Mouse (Mus musculus): ENCODE measurements at regions not wholly inside any gene's neighbourhood (a gene's known extent, or its start where the extent isn't known, plus 50 kb on each side); places are given as distances from the start of the nearest gene placed in this dataset.
"Not testable (repeated sequence)": the region's sequence is repeated elsewhere in the genome, so short reads cannot be mapped to it uniquely, and the experiment has no call there.

DNA sequence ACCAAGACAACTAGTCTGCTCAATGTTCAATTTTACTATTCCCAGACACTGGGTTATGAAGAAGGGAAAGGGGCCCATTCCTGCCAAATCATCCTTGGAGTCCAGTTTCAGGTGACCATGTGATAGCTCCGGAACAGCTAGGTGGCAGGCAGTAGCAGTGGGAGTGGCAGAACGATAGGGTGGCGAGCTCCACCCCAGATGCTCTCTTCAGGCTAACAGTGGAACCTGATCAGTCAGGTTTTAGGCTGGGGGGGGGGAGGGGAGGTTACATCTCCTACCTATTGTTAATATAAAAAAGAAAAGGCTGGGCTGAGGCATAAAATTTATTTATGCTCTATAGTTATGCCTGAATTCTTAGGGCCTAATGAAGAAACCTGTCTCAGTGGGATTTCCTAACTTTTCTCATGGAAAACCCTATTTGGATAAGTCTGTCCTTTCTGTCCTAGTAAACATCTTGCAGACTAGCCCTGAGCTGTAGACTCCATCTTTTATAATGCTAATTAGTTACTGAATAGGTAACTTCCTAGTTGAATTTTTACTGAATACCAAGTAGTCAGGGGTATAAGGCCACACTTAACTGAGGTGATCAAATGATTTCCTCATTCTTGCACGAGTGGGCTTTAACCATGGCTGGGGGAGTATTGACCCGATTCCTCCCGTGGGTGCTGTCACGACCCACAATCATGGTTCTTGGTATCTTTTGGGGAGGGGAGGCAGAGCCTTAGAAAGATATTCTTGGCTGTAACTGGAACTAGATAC lies 223.2 kb upstream of the Ell2 start:
- DNase-seq (ENCODE audit: extremely low read depth, low read depth, low spot score): not testable (repeated sequence)

DNA sequence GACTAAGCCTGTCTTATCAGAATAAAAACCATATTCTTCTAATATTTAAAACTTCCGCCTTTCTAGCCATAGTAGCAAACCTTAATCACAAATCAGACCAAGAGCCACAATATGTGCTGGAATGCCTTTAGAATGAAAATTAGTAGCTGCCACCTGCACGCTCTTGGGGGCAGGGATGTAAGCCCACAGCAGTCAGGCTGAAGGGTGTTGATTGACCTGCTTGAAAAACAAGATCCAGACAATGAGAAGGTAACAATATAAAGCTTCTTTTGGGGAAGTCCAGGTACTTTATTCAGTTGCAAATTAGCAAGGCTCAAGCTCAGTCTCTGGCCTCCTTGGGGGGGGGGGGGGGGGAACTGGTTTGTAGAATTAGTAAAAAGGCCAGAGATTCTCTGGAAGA lies 222.3 kb upstream of the Ell2 start:
- not testable (repeated sequence) for DNase-seq (ENCODE audit: extremely low read depth, low read depth, low spot score)

DNA sequence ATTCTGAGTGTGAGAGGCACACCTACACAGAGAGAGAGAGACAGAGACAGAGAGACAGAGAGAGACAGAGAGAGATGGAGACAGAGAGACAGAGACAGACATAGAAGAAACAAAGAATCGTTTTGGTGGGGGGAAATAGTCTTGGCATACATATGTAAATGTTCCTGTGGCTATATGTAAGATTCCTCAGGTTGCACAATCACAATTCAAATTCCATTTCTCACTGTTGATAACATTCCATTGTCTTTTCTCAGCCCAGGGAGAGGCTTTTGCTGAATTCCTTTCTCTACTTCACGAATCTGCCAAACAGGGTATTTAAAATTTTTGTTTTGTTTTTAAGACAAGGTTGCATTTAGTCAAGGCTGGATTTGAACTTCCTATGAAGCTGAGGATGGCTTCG lies 205.0 kb upstream of the Ell2 start:
- no peak for DNase-seq (ENCODE audit: extremely low read depth, low read depth, low spot score)

DNA sequence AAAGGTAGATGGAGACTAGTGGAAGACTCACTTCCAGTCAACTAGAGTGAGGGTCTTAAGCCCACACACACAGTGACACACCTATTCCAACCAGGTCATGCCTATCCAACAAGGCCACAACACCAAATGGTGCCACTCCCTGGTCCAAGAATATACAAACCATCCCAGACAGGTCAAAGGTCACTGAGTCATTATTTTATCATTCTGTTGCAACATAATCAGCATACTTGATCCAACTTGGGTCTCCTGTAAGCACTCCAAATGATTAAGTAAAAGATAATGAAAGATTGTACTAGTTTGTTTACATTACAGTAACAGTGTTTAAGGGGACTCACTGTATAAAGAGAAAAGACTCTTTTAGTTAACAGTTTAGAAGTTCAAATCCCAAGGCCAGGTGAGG lies 203.2 kb upstream of the Ell2 start:
- DNase-seq (ENCODE audit: extremely low read depth, low read depth, low spot score): no peak

DNA sequence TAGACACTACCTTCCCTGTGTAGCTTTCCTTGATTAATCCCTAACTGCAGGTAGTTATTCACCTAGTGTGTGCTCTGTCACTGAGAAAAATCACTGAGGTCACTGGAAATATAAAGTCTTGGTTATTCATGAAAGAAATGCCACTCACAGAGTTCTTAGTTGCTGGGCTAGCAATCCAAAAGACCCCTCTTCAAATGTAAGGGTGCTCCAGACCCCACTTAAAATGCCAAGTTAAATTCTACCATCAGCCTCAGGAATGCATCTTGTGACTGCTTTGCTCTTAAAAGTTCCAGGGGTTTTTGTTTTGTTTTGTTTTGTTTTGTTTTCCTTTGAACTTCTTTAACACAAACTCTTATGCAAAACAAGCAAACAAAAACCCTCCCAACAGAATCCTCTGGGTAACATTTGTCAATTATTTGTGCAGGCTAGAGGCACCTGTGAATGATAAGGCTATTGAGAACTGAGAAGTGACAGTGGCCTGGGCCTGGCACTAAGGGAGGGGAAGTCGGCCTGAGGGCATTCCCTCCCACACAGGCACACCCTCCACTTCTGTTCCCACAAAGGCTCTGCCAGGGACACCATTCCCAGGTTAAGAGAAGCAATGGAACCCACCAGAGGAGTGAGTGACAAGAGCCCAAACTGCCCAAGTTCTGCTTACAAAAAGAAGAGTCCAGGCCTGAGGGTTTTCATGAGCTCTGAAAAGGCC lies 192.1 kb upstream of the Ell2 start:
- DNase-seq (ENCODE audit: extremely low read depth, low read depth, low spot score): no peak

DNA sequence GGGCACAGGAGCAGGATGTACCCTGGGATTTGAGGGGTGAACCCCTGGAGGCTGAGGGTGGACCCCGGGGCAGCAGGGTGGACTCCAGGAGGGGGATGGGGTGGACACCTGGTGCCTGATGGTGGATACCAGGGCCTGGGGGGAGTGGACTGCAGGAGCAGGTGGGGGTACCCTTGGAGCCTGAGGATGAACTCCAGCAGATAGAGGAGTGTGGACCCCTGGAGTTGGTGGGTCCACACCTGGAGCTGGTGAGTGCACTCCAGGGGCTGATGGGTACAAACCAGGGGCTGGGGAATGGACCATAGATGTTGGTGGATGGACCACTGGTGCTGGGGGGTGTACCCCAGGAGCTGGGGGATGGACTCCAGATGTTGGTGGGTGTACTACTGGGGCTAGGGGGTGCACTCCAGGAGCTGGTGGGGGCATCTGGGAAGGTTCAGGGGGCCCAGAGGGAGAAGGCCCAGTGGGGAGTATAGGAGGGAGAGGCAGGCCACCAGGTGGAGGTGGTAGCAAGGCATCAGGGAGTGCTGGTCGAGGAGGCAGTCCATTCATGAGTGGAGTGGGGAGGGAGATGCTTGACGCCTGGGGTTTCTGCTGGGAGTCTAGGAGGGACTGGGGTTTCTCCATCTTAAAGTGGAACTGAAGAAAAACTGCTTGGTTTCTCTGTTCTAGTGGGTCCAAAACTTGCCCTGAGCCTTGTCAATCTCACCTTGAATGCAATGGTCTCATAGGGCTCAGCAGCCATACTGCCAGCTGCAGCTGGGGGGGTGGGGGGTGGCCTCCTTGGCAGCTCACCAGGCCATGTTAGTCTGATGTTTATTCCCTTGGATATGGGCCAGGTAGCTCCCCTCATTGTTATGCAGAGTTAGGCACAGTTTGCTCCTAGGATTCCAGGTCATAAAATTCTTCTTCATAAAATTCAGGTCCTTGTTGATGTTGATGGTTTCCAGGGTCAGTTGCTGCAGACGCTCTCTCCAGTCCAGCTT lies 183.0 kb upstream of the Ell2 start:
- DNase-seq (ENCODE audit: extremely low read depth, low read depth, low spot score): no peak

DNA sequence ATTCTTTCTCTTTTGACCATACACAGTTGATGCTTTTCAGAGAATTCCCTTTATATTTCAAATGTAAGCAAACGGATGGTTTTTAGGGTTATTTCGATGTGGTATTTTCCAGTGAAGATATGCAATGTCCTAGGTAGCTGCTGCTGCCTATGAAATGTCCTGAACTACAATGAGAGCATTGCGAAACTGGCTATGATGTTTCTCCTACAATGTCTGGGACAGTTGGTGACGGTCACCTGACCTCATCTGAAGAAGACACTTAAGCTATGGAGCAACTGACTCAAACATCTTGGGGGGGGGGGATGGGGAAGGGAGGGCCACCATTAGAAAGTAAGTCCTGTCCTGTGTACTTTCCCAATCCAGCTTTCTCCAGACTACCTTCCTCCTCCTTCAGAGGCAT lies 182.1 kb upstream of the Ell2 start:
- DNase-seq (ENCODE audit: extremely low read depth, low read depth, low spot score): no peak

DNA sequence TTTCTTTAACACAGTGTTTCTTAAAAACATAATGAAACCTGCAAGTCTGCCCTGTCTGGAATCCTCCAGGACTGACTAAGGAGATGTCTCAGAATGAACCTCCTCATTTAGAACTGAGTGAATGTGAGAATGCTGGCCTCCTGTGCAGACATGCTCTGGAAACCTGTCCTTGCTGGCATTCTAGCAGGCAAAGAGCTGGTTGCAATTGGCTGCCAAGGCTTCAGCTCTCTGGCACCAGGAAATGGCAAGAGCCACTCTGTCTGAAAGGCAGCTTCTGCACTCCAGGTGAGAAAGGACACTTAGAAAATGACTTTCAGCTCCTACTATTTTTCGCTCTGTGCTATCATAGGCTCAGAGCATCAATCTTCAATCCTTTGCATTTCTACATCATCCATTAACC lies 175.0 kb upstream of the Ell2 start:
- DNase-seq (ENCODE audit: extremely low read depth, low read depth, low spot score): peak; percentile 46

DNA sequence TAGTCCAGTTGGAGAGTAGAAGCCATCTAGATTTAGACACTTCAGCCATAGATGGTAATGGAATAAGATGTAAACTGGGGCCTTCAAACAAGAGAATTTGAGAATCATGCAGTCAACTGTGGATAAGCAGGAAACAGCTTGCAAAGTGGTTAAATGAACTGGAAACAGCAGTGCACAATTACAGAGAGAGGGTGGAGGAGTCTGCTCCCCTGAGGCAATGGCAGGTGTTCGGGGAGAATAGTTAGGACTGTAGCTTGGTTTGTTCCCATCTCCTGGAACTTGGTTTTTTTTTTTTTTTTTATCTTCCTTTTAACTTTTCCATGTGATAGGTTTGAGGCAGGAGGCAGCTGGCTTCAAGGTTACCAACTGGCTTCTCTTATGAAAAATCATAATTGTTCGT lies 165.1 kb upstream of the Ell2 start:
- DNase-seq (ENCODE audit: extremely low read depth, low read depth, low spot score): no peak

DNA sequence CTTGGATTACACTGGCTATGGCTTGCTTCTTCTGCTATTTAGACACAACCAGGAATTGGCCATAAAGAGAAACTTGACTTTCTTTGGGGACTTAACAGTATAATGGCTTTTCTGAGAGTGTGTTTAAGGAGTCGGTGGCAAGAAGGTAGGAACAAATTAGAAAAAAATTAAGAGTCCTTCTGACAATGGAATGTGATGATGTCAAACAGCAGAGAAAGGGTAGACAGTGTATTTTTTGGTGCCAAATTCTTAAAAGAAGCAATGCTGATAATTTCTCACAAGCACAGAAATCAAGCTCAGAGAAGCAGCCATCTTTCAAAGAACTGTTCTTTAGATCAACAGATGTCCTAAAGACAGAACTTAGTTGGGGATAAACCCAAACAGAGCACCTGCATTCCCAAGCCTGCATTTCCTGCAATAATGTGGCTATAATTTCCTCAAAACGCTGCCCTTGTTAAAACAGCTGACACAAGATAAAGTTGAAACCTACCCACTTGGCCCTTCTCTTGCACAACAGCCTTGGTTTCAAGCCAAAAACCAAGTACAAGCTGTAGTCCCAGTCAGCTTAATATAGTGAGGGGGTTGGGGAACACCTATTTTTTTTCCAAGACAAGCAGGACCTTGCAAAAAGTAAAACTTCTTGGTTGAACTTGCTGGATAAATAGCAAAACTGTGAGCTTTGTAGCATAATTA lies 164.2 kb upstream of the Ell2 start:
- peak; percentile 59 for DNase-seq (ENCODE audit: extremely low read depth, low read depth, low spot score)

DNA sequence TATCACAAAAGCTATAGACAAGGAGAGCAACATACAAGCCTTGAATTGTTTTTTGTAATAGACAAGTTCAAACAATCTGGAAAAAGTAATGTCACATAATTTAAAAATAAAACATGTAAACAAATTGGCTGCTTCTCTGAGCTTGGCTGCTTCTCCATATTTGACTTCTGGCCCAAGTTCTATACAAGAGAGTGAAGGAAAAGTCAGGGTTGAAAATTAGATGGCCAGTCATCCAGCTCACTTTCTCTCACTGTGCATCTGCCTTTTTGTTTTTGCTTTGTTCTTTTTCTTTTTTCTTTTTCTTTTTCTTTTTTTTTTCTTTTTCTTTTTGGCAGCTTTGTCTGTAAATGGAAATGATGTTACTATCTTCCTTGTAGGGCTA lies 163.6 kb upstream of the Ell2 start:
- no peak for DNase-seq (ENCODE audit: extremely low read depth, low read depth, low spot score)

DNA sequence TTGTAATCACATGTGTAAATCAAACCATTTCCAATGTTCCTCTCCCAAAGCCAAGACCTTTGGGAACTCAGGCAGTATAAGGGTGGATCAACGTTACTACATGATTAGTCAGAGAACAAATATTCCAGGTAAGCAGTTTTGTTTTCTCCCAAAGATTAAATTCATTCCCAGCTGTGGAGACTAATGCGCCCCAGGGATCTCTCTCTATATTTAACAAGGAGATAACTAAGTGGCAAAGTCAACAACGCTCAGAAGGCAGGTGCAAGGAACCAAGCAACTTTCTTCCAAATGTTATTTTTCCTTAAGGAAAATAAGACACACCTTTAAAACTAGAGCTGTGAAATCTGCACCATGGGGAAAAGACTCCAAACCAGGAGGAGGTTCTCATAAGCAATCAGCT lies 163.0 kb upstream of the Ell2 start:
- DNase-seq (ENCODE audit: extremely low read depth, low read depth, low spot score): peak; percentile 46

DNA sequence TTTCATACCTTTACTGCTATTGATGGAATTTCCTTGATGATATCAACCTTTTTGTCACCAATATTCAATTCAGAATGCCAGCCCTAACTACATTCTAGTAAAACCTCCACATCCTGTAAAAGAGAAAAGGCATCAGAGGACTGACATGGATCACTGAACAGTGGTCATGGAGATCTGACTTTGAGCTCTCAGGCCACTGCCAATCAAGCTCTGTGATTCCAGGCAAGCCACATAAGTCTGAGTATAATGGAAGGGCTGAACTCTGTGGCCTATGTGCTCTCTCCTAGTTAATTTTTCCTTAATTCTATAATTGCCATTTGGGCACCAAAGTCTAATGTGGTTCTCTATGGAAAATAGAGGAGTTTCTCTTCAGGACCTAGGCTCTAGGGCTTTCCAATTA lies 161.8 kb upstream of the Ell2 start:
- no peak for DNase-seq (ENCODE audit: extremely low read depth, low read depth, low spot score)

DNA sequence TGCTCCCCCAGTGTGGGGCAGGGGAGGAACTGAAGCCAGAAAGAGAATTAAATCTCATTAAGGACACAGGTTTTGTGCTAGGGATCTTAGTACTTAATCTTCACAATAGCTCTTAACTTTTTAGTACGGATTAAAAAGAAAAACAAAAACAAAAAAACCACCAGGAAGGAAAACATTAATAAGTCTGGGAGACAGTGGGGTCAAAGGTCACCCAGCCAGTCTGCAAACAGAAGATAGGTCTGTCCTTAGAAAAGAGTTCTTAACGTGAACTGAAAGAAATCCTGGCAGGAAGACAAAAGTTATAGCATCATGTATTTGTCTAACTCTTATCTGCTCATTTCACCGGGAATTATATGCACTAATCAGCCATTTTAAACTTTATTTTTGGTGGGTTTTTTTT lies 158.8 kb upstream of the Ell2 start:
- no peak for DNase-seq (ENCODE audit: extremely low read depth, low read depth, low spot score)

DNA sequence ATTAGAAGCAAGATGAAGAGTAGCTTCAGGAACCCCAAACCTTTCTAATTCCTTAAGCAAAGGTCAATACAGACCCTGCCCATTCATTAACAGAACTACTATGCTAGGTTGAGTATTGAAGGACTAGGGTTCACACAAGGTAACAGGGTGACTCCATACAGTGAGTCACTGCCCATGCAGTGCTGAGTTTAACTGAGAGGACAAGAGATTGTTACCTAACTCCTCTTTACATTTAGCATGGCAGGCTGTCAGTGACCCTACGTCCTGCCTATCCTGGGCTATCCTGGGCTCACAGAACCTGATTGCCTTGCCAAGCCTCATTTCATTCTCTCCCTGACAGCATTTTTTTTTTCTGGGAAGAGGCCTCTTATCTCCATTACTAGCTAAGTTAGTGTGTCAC lies 127.6 kb upstream of the Ell2 start:
- no peak for DNase-seq (ENCODE audit: extremely low read depth, low read depth, low spot score)

DNA sequence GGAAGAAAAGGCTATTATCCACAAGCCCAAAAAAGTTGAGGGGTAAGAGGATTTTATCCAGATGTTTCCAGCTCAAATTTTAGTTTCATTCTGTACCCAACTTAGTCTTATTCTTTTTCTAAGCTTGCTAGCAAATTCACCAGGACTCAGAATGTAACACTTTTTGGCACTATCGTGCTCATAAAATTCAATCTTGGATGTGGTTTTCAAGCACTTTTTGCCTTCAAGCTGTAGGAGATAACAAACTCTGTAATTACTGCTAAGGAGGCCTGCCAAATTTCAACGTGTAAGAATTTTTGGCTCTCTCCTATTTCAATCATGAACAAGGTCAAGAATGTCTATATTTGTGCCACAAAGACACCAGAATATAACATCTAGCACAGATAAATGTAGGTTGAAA lies 115.7 kb upstream of the Ell2 start:
- DNase-seq (ENCODE audit: extremely low read depth, low read depth, low spot score): peak; percentile 13

DNA sequence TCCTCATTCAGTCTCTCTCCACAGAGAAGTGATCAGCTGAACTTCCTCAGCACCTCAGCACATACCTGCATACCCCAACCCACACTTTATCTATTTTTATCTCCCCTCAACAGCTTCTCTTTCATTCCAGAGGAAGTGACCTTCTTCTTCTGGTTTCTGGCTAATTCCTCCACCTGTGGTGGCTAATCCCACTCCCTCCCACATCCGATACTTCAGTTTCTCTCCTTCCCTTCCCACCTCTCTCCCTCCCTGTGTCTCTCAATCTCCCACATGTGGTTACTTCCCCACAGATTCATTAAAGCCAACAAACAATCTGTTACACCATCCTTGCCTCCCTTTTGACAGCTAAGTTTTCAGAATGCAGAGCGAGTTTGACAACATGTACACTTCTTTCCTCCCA lies 109.7 kb upstream of the Ell2 start:
- no peak for DNase-seq (ENCODE audit: extremely low read depth, low read depth, low spot score)

DNA sequence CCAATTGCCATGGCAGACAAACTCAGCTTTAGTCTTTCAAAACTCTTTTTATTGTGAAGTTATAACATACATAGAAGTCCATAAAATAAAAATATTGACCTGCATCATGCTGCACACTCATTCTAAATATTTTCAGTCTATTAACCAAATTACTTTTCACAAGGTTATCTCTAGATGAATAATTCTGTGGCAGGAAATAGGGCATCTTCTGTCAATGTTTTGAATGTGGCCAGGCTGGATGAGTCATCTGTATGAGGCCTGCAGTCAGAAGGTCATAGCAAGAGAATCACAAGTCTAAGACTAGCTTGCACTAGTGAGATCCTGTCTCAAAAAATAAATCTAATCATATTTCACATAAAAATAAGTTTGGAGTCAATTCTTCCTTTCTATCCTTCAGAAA lies 108.4 kb upstream of the Ell2 start:
- no peak for DNase-seq (ENCODE audit: extremely low read depth, low read depth, low spot score)

DNA sequence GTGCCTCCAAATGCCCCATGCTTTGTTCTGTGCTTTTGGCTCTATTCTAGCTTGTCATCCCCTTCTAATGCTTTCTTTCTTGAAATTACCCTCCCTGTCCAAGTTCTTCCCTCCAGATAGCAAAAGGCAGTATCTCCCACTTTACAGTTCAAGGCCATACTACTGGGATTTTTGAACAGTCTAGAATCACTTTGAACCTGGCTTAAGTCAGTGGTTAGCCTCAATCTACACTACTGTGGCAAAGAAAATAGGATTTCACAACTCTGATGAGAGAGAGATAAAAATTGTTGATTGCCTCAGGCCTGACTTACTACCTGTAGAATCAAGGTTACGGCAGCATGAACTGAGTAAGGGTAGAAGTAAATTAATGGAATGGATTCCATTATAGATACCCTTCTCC lies 107.9 kb upstream of the Ell2 start:
- DNase-seq (ENCODE audit: extremely low read depth, low read depth, low spot score): peak; percentile 31

DNA sequence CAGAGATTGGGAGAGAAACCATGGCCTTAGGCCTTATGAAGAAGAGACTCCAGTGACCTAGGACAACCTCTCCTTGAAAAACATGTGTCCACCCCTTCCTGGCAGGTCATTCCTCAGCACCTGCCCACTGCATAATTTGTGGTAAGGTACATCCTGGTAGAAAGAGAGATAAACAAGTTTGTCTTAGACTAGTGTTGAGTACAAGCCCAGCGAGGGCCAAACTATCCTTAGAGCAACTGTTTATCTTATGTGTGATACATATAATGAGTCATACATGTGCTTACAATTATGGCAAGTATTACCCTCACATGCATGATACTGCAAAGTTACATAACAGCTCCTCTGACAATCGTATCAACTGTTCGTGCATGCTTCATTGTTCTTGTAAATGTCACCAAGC lies 83.3 kb upstream of the Ell2 start:
- DNase-seq (ENCODE audit: extremely low read depth, low read depth, low spot score): no peak

DNA sequence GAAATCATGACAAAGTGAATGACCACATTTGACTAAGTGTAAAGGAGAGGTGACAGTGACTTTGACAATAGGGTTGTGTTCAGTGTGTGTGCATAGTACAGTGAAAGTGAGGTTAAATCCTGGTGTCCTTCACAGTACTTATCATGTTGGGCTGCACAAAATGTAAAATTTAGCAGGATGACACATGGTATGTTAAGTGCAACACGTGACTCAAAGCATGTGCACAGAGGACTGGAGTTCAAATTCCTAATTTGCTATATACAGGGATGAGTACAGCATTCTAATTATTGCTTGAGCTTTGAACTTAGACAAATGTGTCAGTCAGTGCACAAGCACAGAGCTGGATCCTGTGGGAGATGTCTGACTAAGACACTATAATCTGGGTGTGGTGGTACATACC lies 79.2 kb upstream of the Ell2 start:
- DNase-seq (ENCODE audit: extremely low read depth, low read depth, low spot score): no peak

Data from fat pad, adult 2 months (tissue).